Mouse (Mus musculus): Measurements from ENCODE around the gene Gga3.

GRCm38 (mm10) chr11:115584376-115585073 lies 19.3 kb downstream of the Gga3 start:
- no peak for TF ChIP-seq CTCF (IDR thresholded peaks at IDR 0.05; ENCODE audit: low read depth)
- no peak for TF ChIP-seq EP300 (IDR thresholded peaks at IDR 0.05; ENCODE audit: low read depth)
